Mouse (Mus musculus) stomach, embryonic 16.5 days (tissue): ENCODE results near the gene Phf11d. TPM values are rescaled to one million over a fixed set of nuclear protein-coding genes. Genes with fewer than 3 reads are reported as not detected.
"Not testable (repeated sequence)": the region's sequence is repeated elsewhere in the genome, so short reads cannot be mapped to it uniquely, and the experiment has no call there.

Source experiments
- ATAC-seq: fragments of 200-750 bp; cut with Nextera tagmentation; 2 replicates; pipeline ENCODE4 v1.8.0; 2017; ENCODE audit warnings: moderate number of reproducible peaks, moderate TSS enrichment; ENCODE audit not compliant: insufficient read depth, low FRiP score
- H3K27ac ChIP-seq: fragments of 300-500 bp; sonication (generic); 2 replicates; pipeline ENCODE4 v1.5.1; 2014; ENCODE audit warnings: low read length
- H3K27me3 ChIP-seq: fragments of 300-500 bp; sonication (generic); 2 replicates; pipeline ENCODE4 v1.6.1; 2014; ENCODE audit warnings: low read length, control low read depth, mixed read lengths; ENCODE audit not compliant: control insufficient read depth, insufficient read depth
- H3K36me3 ChIP-seq: fragments of 300-500 bp; sonication (generic); 2 replicates; pipeline ENCODE4 v1.6.1; 2014; ENCODE audit warnings: low read length; ENCODE audit not compliant: control insufficient read depth, insufficient read depth
- H3K4me1 ChIP-seq: fragments of 300-500 bp; sonication (generic); 2 replicates; pipeline ENCODE4 v1.6.1; 2014; ENCODE audit warnings: low read length, control low read depth, mixed read lengths; ENCODE audit not compliant: control insufficient read depth, insufficient read depth
- H3K4me2 ChIP-seq: fragments of 300-500 bp; sonication (generic); 2 replicates; pipeline ENCODE4 v1.6.1; 2014; ENCODE audit warnings: low read depth, low read length, mixed read lengths
- H3K4me3 ChIP-seq: fragments of 300-500 bp; sonication (generic); replicated peaks from 2 replicates; pipeline ENCODE4 v1.5.1; 2014; ENCODE audit warnings: mild to moderate bottlenecking, low read length
- H3K9ac ChIP-seq: fragments of 300-500 bp; sonication (generic); 2 replicates; pipeline ENCODE4 v1.6.1; 2014; ENCODE audit warnings: low read length
- H3K9me3 ChIP-seq: fragments of 300-500 bp; sonication (generic); replicated peaks from 2 replicates; pipeline ENCODE4 v1.6.1; 2016; ENCODE audit warnings: low read length, control low read depth; ENCODE audit not compliant: control insufficient read depth
- WGBS: fragments of 180-500 bp; shearing (Covaris S2); extraction: QIAGEN DNeasy Blood & Tissue Kit; methylation state at CpG from one replicate; pipeline ENCODE4 v1.1.7; 2014; 5-methylcytosine and 5-hydroxymethylcytosine counted together
- polyA plus RNA-seq: library from polyadenylated mRNA; unstranded; fragments of >200 nt; fragmentation: Nextera tagmentation; extraction: Ambion mirVana; gene quantifications from 2 replicates; pipeline ENCODE4 v1.2.1, GENCODE M21; 2015

Gene Phf11d
- polyA plus RNA-seq, 1 experiment from 2014 or later = 6.0 TPM

DNA sequence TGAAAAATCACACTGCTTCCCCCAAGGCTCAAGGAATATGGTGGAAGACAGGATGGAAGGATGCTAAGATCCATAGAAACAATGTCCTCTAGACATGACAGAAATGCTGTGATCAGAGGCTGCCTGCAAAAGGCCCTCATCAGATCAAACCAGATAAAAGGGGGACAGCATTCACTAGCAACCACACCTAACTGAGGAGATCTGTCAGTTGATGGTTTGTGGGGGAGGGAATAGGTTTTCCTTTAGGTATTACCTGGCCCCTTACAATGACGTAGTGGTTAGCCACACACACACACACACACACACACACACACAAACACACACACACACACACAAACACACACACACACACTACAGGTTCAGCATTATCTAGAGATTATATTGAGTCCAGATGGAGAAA is 25.7 kb downstream of the Phf11d start:
- WGBS = 89% methylated on average over 1 of the region's 1 CpGs
- Histone ChIP-seq H3K27me3 (no peaks in the 10 kb centered on the region), H3K4me1 (no peaks in the 10 kb centered on the region), H3K4me2 (no peak overlapping the region), H3K27ac (no peak overlapping the region), H3K9ac (no peak overlapping the region), H3K36me3 (no peaks in the 10 kb centered on the region), H3K9me3 (no peaks in the 10 kb centered on the region), H3K4me3 (no peak overlapping the region)
- no peak for ATAC-seq

DNA sequence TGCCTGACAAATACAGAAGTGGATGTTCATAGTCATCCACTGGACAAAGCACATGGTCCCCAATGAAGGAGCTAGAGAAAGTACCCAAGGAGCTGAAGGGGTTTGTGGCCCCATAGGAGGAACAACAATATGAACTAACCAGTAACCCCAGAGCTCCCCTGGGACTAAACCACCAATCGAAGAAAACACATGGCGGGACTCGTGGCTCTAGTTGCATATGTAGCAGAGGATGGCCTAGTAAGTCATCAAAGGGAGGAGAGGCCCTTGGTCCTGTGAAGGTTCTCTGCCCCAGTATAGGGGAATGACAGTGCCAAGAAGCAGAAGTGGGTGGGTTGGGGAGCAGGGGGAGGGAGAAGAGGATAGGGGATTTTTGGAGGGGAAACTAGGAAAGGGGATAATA is 29.2 kb downstream of the Phf11d start:
- not testable (repeated sequence) for H3K9me3 ChIP-seq, H3K9ac ChIP-seq, H3K27me3 ChIP-seq, H3K27ac ChIP-seq, H3K4me1 ChIP-seq, H3K36me3 ChIP-seq, H3K4me2 ChIP-seq, ATAC-seq, H3K4me3 ChIP-seq
- WGBS = 91% methylated on average over 3 of the region's 3 CpGs

- not testable (repeated sequence) for H3K9me3 ChIP-seq, H3K4me3 ChIP-seq, H3K27me3 ChIP-seq, H3K4me2 ChIP-seq, H3K27ac ChIP-seq, H3K36me3 ChIP-seq, H3K4me1 ChIP-seq, H3K9ac ChIP-seq
- peak; percentile 37; the same call in 1 of the 2 replicates for ATAC-seq
- WGBS = 24% methylated on average over 3 of the region's 3 CpGs
These were observed 34.8 kb downstream of the Phf11d start for GRCm38 (mm10) chr14:59330499-59330898.

DNA sequence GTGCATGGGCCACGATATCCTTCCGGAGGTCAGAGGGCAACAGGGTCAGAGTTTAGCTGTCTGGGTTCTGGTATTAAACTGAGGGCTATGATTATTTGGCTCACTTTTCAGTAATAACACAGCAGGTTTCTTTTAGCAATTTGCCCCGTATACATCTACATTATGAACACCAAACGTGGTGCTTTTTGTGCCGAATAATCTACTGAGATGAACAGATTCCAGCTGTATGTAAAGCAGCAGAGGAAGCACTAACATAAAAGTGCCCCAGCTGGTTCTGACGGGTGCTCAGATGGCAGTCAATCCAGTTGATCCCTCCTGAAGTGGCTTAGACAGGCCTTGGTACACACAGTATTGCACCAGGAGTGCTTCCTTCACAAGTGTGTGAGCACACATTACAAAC is 45.3 kb downstream of the Phf11d start:
- H3K27ac ChIP-seq, H3K4me3 ChIP-seq, H3K27me3 ChIP-seq, H3K36me3 ChIP-seq, H3K9ac ChIP-seq, H3K9me3 ChIP-seq, H3K4me2 ChIP-seq, H3K4me1 ChIP-seq, ATAC-seq: not testable (repeated sequence)
- 77% methylated on average over 6 of the region's 6 CpGs for WGBS

DNA sequence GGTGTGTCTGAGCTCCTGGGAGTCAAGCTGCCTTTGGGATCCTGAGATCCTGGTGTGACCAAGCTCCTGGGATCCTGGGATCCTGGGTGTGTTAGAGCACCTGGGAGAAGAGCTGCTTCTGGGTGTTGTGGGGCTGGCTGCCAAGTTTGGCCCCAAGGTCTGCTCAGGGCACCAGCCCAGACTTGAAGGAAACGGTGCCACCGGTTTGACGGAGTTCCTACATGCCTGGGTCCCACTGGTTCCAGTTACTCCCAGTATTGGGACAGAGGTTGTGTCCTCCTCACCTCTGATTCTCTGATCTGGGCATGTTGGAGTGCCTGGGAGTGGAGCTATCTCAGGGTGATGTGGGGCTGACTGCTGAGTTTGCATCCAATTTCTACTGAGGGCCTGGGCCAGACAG is 46.2 kb downstream of the Phf11d start:
- ATAC-seq, H3K27me3 ChIP-seq, H3K36me3 ChIP-seq, H3K4me1 ChIP-seq, H3K9me3 ChIP-seq, H3K27ac ChIP-seq, H3K4me3 ChIP-seq, H3K4me2 ChIP-seq, H3K9ac ChIP-seq: not testable (repeated sequence)
- WGBS = 69% methylated on average over 3 of the region's 3 CpGs

Other genes starting within 250 kb of the Phf11d start
- gene 1700129C05Rik, start 222.6 kb downstream of the Phf11d start, polyA plus RNA-seq = not detected in 2 replicates
- gene Gm5142, start 186.7 kb downstream of the Phf11d start, polyA plus RNA-seq = not detected in 2 replicates
- gene Rcbtb1, start 164.3 kb downstream of the Phf11d start, polyA plus RNA-seq = 36.2 and 43.0 TPM in 2 replicates
- not detected in 2 replicates for gene Gm6904, start 105.3 kb downstream of the Phf11d start, polyA plus RNA-seq
- 0.16 TPM in 1 of 2 replicates, not detected in the other for gene Phf11a, start 67.9 kb downstream of the Phf11d start, polyA plus RNA-seq
- gene Phf11b, start 24.1 kb downstream of the Phf11d start, polyA plus RNA-seq = 0.40 and 0.98 TPM in 2 replicates
- gene Phf11c, start 29.9 kb upstream of the Phf11d start, polyA plus RNA-seq = 0.49 and 0.59 TPM in 2 replicates
- 8.0 and 10.0 TPM in 2 replicates for gene Setdb2, start 75.4 kb upstream of the Phf11d start, polyA plus RNA-seq
- 43.5 TPM in 2 replicates for gene Cab39l, start 75.5 kb upstream of the Phf11d start, polyA plus RNA-seq
- 31.0 and 37.3 TPM in 2 replicates for gene Cdadc1, start 232.5 kb upstream of the Phf11d start, polyA plus RNA-seq